Mouse (Mus musculus): ENCODE results near the gene Tifa.

Gene Tifa

GRCm38 (mm10) chr3:127853431-127854206 is 64.0 kb downstream of the Tifa start:
- peak; percentile 53 for DNase-seq (ENCODE audit: extremely low read depth, insufficient read length, low spot score)

- no peak for DNase-seq (ENCODE audit: extremely low read depth, insufficient read length, low spot score)
These were observed 71.7 kb downstream of the Tifa start for GRCm38 (mm10) chr3:127861340-127861739.

- DNase-seq (ENCODE audit: extremely low read depth, insufficient read length, low spot score): no peak
These were observed 72.9 kb downstream of the Tifa start for GRCm38 (mm10) chr3:127862479-127862878.

GRCm38 (mm10) chr3:127863571-127863970 is 74.0 kb downstream of the Tifa start:
- no peak for DNase-seq (ENCODE audit: extremely low read depth, insufficient read length, low spot score)

- no peak for DNase-seq (ENCODE audit: extremely low read depth, insufficient read length, low spot score)
These were observed 74.6 kb downstream of the Tifa start for GRCm38 (mm10) chr3:127864242-127864641.

GRCm38 (mm10) chr3:127868046-127868758 is 78.6 kb downstream of the Tifa start:
- no peak for DNase-seq (ENCODE audit: extremely low read depth, insufficient read length, low spot score)

- no peak for DNase-seq (ENCODE audit: extremely low read depth, insufficient read length, low spot score)
These were observed 79.3 kb downstream of the Tifa start for GRCm38 (mm10) chr3:127868880-127869279.

- no peak for DNase-seq (ENCODE audit: extremely low read depth, insufficient read length, low spot score)
These were observed 82.0 kb downstream of the Tifa start for GRCm38 (mm10) chr3:127871575-127871974.

GRCm38 (mm10) chr3:127874254-127874883 is 84.8 kb downstream of the Tifa start:
- DNase-seq (ENCODE audit: extremely low read depth, insufficient read length, low spot score): no peak

GRCm38 (mm10) chr3:127875059-127875458 is 85.5 kb downstream of the Tifa start:
- no peak for DNase-seq (ENCODE audit: extremely low read depth, insufficient read length, low spot score)

- no peak for DNase-seq (ENCODE audit: extremely low read depth, insufficient read length, low spot score)
These were observed 85.9 kb downstream of the Tifa start for GRCm38 (mm10) chr3:127875509-127875908.

- no peak for DNase-seq (ENCODE audit: extremely low read depth, insufficient read length, low spot score)
These were observed 90.4 kb downstream of the Tifa start for GRCm38 (mm10) chr3:127879968-127880367.

- no peak for DNase-seq (ENCODE audit: extremely low read depth, insufficient read length, low spot score)
These were observed 92.1 kb downstream of the Tifa start for GRCm38 (mm10) chr3:127881684-127882083.

Data from 3134 (cell line).